Mouse (Mus musculus) left cerebral cortex, postnatal 10 days (tissue): ENCODE measurements around the gene Cad. TPM values are rescaled to one million over a fixed set of nuclear protein-coding genes. Genes with fewer than 3 reads are reported as not detected.

Source experiments
- DNase-seq, 2 experiments: peaks; one replicate each; pipeline ENCODE4 v3.0.0; 2021 to 2022; ENCODE audit warnings: low spot score in 2 of 2, mixed read lengths in 1 of 2; ENCODE audit errors: extremely low spot score in 1 of 2
- intact Hi-C: fragments of 180-260 bp; cut with DNase I; formaldehyde crosslinking; loops from one replicate; pipeline ENCODE4 v1.15.1; 2025
- total RNA-seq, 2 experiments: library from RNA; stranded (reverse); gene quantifications; 2 replicates each; pipeline ENCODE4 v1.2.3; 2021

Cad gene
- total RNA-seq, 2 experiments from 2014 or later: 21.5 to 25.4 TPM

GRCm38 (mm10) chr5:31094799-31095691, 40.5 kb downstream of the Cad start:
- intact Hi-C loops: no loop called here
- peak in 1 of 2 experiments; percentile 75 for DNase-seq

GRCm38 (mm10) chr5:31095711-31096480, 41.3 kb downstream of the Cad start:
- intact Hi-C loops: no loop called here
- no peak for DNase-seq

- DNase-seq: no peak
- intact Hi-C loops: no loop called here
Observed at GRCm38 (mm10) chr5:31105814-31106335, 51.3 kb downstream of the Cad start, which contains the start of gene Dnajc5g. TSS of gene Dnajc5g (plus strand) at chr5:31106285.

- intact Hi-C loops: no loop called here
- no peak for DNase-seq
Observed at GRCm38 (mm10) chr5:31108000-31108490, 53.5 kb downstream of the Cad start, which contains the start of gene Slc30a3. TSS of gene Slc30a3 (minus strand) at chr5:31108237.

- intact Hi-C loops: no loop called here
- no peak for DNase-seq
Observed at GRCm38 (mm10) chr5:31110781-31111180, 56.2 kb downstream of the Cad start.

GRCm38 (mm10) chr5:31116354-31116753, 61.8 kb downstream of the Cad start, which contains the start of gene Trim54:
TSS of gene Trim54 (plus strand) at chr5:31116712.
- DNase-seq: no peak
- intact Hi-C loops: no loop called here

GRCm38 (mm10) chr5:31116912-31117311, 62.3 kb downstream of the Cad start:
- no peak for DNase-seq
- intact Hi-C loops: no loop called here

- DNase-seq: peak in 1 of 2 experiments; percentile 50
- intact Hi-C loops: no loop called here
Observed at GRCm38 (mm10) chr5:31121111-31121510, 66.5 kb downstream of the Cad start.

- intact Hi-C loops: no loop called here
- DNase-seq: no peak
Observed at GRCm38 (mm10) chr5:31123481-31123880, 68.9 kb downstream of the Cad start.

- intact Hi-C loops: no loop called here
- DNase-seq: no peak
Observed at GRCm38 (mm10) chr5:31126050-31126449, 71.5 kb downstream of the Cad start.

Other genes with a start within 250 kb of the Cad start
- gene Mapre3, start 240.1 kb upstream of the Cad start, total RNA-seq: 100 to 1,000 TPM; 191 to 193 TPM
- 10 to 100 TPM; 61.3 to 66.5 TPM for gene Tmem214, start 186.8 kb upstream of the Cad start, total RNA-seq
- gene Agbl5, start 166.1 kb upstream of the Cad start, total RNA-seq: 10 to 100 TPM; 19.5 to 22.2 TPM
- gene Ost4, start 147.0 kb upstream of the Cad start, total RNA-seq: 100 to 1,000 TPM in 1 of 2 experiments, 10 to 100 TPM in 1; 98.0 to 102 TPM
- gene Emilin1, start 141.4 kb upstream of the Cad start, total RNA-seq: 1 to 10 TPM; 5.1 to 5.5 TPM
- gene Khk, start 133.3 kb upstream of the Cad start, total RNA-seq: 1 to 10 TPM; 7.3 to 8.0 TPM
- 10 to 100 TPM; 61.1 to 62.5 TPM for gene Cgref1, start 109.2 kb upstream of the Cad start, total RNA-seq
- gene Preb, start 94.4 kb upstream of the Cad start, total RNA-seq: 100 to 1,000 TPM; 116 to 122 TPM
- gene Tcf23, start 86.1 kb upstream of the Cad start, total RNA-seq: under 1 TPM; 0.08 to 0.24 TPM
- 10 to 100 TPM; 72.4 to 77.2 TPM for gene Atraid, start 6.5 kb upstream of the Cad start, total RNA-seq
- 10 to 100 TPM; 15.3 to 16.5 TPM for gene Slc5a6, start 5.9 kb upstream of the Cad start, total RNA-seq
- not detected for gene Dnajc5g, start 51.5 kb downstream of the Cad start, total RNA-seq
- 100 to 1,000 TPM; 101 to 118 TPM for gene Slc30a3, start 53.5 kb downstream of the Cad start, total RNA-seq
- gene Trim54, start 61.9 kb downstream of the Cad start, total RNA-seq: under 1 TPM; 0.86 to 0.97 TPM
- gene Ucn, start 84.0 kb downstream of the Cad start, total RNA-seq: 1 to 10 TPM; 1.1 TPM
- gene Mpv17, start 99.5 kb downstream of the Cad start, total RNA-seq: 10 to 100 TPM; 35.7 to 36.2 TPM
- gene Gm29609, start 125.1 kb downstream of the Cad start, total RNA-seq: 1 to 10 TPM; 1.6 to 3.9 TPM
- gene Gtf3c2, start 125.4 kb downstream of the Cad start, total RNA-seq: 10 to 100 TPM; 59.8 to 60.6 TPM
- 10 to 100 TPM; 73.4 to 74.6 TPM for gene Snx17, start 138.4 kb downstream of the Cad start, total RNA-seq
- 10 to 100 TPM; 48.2 to 49.7 TPM for gene Eif2b4, start 138.7 kb downstream of the Cad start, total RNA-seq
- 10 to 100 TPM; 25.0 to 26.5 TPM for gene Zfp513, start 147.5 kb downstream of the Cad start, total RNA-seq
- gene Ppm1g, start 165.9 kb downstream of the Cad start, total RNA-seq: 100 to 1,000 TPM; 108 TPM
- gene Nrbp1, start 186.1 kb downstream of the Cad start, total RNA-seq: 10 to 100 TPM; 73.0 to 77.3 TPM
- not detected for gene Gm9970, start 186.5 kb downstream of the Cad start, total RNA-seq
- 1 to 10 TPM; 2.4 to 2.6 TPM for gene Krtcap3, start 196.9 kb downstream of the Cad start, total RNA-seq
- gene Ift172, start 236.3 kb downstream of the Cad start, total RNA-seq: 10 to 100 TPM; 67.7 to 68.2 TPM
- gene Fndc4, start 241.3 kb downstream of the Cad start, total RNA-seq: 100 to 1,000 TPM; 165 to 166 TPM
- under 1 TPM in 1 of 2 experiments, not detected in 1; 0.14 TPM for gene Gckr, start 242.7 kb downstream of the Cad start, total RNA-seq